Mouse (Mus musculus) olfactory bulb, adult 2 months (tissue): ENCODE data around the gene Irf1.

Experiments used
- CTCF ChIP-seq: fragments of 200-500 bp; IDR thresholded peaks from 2 replicates; pipeline ENCODE4 v1.5.1; 2012; ENCODE audit warnings: low read depth, mild to moderate bottlenecking, low read length, moderate library complexity; ENCODE audit not compliant: insufficient read depth
- POLR2A ChIP-seq: fragments of 200-500 bp; IDR thresholded peaks from 2 replicates; pipeline ENCODE4 v1.6.1; 2012; ENCODE audit warnings: mild to moderate bottlenecking, low read depth, low read length, moderate library complexity; ENCODE audit not compliant: insufficient read depth

GRCm38 (mm10) chr11:53818794-53819193 is 49.0 kb downstream of the Irf1 start:
- TF ChIP-seq POLR2A, result no peak
- no peak for TF ChIP-seq CTCF
